Mouse (Mus musculus): ENCODE data around the gene Kremen1.
A peak's percentile ranks its signal among the peaks of the same experiment; 100 is the strongest.

DNA sequence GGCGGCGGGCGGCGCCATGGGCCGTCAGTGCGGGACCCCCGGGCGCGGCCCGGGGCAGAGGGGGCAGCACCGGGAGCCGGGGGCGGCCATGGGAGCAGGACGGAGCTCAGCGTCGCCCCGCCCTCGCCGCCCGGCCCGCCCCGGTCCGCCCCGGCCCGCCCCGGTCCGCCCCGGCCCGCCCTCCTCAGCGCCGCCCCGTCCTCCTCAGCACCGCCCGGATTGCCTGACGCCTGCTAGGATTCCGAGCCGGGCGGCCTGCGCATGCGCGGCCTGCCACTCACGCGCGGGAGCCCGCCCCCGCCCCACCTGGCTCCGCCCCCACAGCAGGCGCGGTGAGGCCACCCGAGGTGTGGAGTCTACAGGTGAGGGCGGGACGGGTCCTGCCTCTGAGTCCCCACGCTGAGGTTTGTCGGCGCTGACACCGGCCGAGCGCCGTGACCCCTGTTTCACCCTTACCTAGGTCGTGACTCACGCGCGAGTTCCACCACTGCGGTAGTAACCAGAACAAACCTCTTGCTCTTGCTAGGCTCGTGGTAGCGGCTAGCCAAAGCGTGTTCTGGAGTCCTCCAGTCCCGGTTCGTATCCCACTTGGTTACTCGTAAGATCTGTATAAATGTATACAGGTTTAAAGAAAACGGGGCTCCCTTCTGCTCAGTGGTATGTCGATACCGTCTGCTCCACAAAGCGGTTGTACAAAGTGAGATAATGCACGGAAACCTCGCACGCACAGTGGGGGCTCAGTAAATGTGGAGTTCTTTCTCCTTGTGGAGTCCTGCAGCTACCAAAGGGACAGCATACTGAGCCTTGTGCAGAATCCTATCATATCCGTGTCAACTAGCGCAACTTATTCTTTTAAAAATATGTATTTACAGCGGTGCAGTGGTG is at the start of gene Kremen1:
- 0 out of 2 replicates have a peak, but pooled peaks have one; percentile 39 for TF ChIP-seq CTCF (IDR thresholded peaks at IDR 0.05; ENCODE audit: borderline replicate concordance, control insufficient read depth, extremely low read depth, insufficient read depth, low read length, poor library complexity)
- peak; percentile 71 for TF ChIP-seq POLR2A (IDR thresholded peaks at IDR 0.05; ENCODE audit: control insufficient read depth, extremely low read depth, insufficient read depth, low read length, poor library complexity)
